Mouse (Mus musculus) naive thymus-derived CD4-positive, alpha-beta T cell, adult 5 months (primary cell): ENCODE results near the gene Porcn. TPM values are rescaled to one million over a fixed set of nuclear protein-coding genes. Genes with fewer than 3 reads are reported as not detected.

ENCODE experiments used
- polyA plus RNA-seq: library from polyadenylated mRNA; unstranded; fragments of 100-300 nt; shearing (Covaris generic); gene quantifications from one replicate; pipeline ENCODE4 v1.2.1, GENCODE M21; 2017

Gene Porcn
- not detected for polyA plus RNA-seq

DNA sequence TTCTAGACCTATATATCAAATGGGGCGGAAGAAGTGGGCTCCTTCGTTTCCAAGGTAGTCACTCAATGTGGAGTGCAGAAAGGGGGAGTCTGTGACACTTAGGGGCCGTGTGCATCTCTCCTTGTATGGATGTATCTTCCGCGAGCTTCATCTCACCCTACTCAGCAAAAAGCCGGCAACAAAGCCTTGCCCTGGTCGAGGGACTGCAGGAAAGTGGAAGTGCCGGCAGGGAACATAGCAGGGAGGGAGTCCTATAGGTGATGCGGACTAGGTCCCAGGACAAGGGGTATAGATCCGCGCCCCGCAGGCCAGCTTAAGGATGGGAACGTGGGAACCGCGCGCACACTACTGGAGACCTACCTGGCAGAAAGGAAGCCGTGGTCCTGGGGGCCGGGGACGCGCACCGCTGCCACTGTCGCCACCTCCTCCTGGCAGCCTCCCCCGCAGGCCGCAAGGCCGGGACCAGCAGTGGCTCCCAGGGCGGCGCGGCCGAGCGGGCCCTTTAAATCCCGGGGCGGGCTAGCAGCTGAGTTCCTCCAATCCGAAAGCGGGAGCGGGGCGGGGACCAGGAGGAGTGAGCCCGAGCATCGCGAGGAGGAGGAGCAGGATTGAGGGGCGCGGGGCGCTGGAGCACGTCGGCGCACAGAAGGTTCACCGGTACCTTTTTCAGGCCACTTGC is at the start of gene Porcn:
TSS of gene Porcn (minus strand) at position 511 of the 679 bp plus-strand sequence.

DNA sequence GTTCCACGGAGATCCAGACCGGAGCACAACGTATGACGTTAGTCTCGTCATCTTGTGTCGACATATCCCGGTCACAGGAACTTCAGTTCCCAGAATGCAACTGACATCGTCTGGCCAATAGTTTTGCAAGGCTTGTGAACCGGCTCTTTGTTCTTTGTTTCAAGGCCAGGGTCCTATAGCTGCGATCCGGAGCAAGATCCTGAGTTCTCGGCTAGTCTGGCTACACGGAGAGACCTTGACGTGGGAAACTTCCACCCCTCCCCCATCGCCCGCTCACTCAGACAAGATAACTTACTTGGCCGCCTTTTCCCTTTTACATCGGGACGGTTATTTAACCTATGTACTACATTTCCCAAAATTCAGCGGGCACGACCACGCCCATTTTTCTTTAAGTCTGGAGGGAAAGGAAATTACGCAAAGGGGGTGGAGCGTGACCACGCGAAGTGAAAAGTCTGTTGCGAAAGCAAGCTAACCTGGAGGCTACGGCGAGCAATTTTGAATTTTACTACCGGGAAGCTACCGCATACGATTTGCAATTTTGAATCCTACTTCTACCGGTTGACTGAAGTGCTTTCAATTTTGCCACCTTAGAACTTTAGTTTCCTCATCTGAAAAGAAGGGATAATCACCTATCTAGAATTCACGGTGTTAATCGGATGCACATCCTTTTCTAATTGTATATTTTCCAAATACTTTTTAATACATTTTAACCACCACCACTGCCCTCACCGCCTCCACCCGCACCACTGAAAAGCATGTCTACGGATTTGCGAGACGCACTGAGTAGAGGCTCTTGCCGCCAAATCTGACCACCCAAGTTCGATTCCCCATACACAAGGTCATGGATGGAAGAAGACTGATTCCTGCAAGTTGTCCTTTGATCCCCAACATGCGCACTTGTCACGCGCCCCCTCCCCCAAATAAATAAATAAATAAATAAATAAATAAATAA is 46.3 kb upstream of the Porcn start, which contains the start of gene Ftsj1:
TSS of gene Ftsj1 (minus strand) at position 73 of the 952 bp plus-strand sequence.

DNA sequence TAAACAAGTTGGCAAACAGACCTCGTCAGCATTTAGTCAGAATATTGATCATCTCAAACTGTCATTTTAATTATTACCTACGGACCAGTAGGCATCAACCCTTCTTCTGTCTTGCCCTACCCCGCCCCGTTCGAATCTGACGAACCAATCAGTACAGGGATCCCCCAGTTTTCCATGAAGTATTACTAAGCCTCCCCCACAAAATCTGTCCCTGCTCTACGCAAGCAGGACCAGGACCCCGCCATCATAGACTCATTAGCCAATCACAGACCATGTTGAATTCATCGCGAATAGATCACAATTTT is 13.0 kb downstream of the Porcn start, which contains the start of gene Ebp:
TSS of gene Ebp (minus strand) at position 94 of the 305 bp plus-strand sequence.

DNA sequence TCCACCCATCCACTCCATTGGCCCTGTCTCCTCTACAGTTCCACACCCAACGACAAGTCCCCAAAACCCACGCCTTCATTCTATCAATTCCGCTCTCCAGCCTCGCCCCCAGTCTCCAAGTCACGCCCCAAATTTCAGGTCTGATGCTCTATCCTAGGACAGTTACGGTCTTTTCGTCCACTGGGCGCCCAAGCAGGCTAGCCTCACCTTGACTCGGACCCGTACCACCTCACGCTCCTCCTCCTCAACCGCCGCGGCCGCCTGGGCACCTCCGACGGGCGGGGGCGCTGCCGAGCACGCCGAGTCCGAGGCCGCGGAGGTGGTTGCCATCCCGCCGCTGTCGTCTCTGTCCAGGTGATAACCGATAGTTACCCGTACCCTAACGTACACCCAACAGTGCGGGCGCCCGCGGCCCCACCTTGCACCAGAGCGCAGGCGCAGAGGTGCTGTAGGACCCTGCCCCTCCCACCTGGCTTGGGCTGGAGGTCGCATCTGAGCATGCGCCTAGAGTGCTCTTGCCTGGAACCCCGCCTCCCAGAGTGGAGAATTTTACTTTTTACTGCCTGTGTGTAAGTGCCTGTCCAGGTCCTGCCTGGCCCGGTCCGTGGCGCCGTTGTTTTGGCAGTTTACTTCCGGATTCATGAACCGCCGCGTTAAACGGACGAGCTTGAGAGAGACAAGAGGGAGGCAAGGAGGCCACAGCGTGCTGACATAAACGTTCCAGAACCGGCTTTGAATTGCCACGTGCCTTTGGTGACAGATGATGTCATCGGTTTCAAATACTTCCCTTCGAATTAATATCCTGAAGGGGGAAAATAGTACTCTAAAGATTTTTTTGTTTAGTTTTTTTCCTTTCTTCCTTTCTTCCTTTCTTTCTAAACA is 30.6 kb downstream of the Porcn start, which contains the start of gene Tbc1d25:
TSS of gene Tbc1d25 (minus strand) at position 678 of the 882 bp plus-strand sequence.

DNA sequence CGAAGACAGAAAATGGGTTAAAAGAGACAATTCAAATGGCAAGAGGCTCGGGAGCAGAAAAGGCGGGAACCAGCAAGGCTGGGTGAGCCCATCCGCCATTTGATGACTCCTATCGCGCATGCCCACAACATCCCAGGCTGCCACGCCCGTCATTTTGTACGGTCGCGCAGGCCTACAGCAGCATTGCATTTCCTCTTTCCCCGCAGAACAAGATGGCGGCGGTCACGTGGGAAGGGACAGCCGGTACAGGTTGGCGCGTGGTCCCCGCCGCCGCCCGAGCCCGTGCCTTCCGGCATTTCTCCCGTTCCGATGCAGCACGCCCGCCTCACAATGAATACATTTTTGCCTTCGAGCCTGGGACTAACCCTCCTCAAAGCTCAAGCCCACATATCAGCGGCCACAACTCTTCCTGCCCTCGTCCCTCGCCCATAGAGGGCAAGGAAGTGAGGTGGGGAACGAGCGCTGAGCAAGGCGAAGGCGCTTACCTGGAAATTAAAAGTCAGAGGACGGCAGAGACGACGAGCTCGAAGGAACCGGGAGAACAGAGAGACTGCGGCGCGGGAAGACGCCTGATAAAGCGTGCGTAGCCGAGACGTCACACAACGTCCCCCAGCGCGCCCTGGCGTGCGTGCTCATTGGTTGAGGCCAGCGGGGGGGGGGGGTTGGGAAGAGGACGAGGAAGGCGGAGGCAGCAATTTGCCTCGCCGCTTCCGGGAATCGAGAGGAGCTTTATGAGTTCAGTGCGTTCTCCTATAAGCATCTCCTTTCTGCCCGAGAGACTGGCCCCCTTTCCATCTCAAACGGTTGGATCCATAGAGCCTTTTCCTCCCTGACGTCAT is 61.0 kb downstream of the Porcn start, which contains the start of gene Rbm3:
TSS of gene Rbm3 (minus strand) at position 728 of the 839 bp plus-strand sequence.

Other genes with a start within 250 kb of the Porcn start
- 3.3 TPM for gene Gata1, start 228.5 kb downstream of the Porcn start, polyA plus RNA-seq
- gene Glod5, start 188.0 kb downstream of the Porcn start, polyA plus RNA-seq, result not detected
- gene Suv39h1, start 131.8 kb downstream of the Porcn start, polyA plus RNA-seq, result 46.3 TPM
- gene Was, start 116.0 kb downstream of the Porcn start, polyA plus RNA-seq, result 52.7 TPM
- 14.6 TPM for gene Wdr13, start 73.6 kb downstream of the Porcn start, polyA plus RNA-seq
- gene Rbm3, start 60.6 kb downstream of the Porcn start, polyA plus RNA-seq, result 653 TPM
- 35.1 TPM for gene Tbc1d25, start 30.3 kb downstream of the Porcn start, polyA plus RNA-seq
- 67.6 TPM for gene Ebp, start 13.0 kb downstream of the Porcn start, polyA plus RNA-seq
- 21.5 TPM for gene Ftsj1, start 45.9 kb upstream of the Porcn start, polyA plus RNA-seq
- gene Slc38a5, start 64.6 kb upstream of the Porcn start, polyA plus RNA-seq, result not detected
- gene Ssxb10, start 120.9 kb upstream of the Porcn start, polyA plus RNA-seq, result not detected
- gene Ssxb9, start 160.5 kb upstream of the Porcn start, polyA plus RNA-seq, result not detected
- not detected for gene Ssxb1, start 206.8 kb upstream of the Porcn start, polyA plus RNA-seq